Mouse (Mus musculus) stomach, postnatal 0 days (tissue): ENCODE measurements around the gene Olfr164. TPM values are rescaled to one million over a fixed set of nuclear protein-coding genes. Genes with fewer than 3 reads are reported as not detected.
A peak's percentile ranks its signal among the peaks of the same experiment; 100 is the strongest.

Experiments used
- ATAC-seq: fragments of 200-750 bp; cut with Nextera tagmentation; 2 replicates; pipeline ENCODE4 v1.8.0; 2017; ENCODE audit not compliant: low FRiP score, low TSS enrichment
- DNase-seq: peaks from one replicate; pipeline ENCODE4 v3.0.0-alpha.2; 2016; ENCODE audit warnings: low spot score
- H3K27ac ChIP-seq: fragments of 300-500 bp; sonication (generic); replicated peaks from 2 replicates; pipeline ENCODE4 v1.5.1; 2014; ENCODE audit warnings: mild to moderate bottlenecking, control low read depth
- H3K27me3 ChIP-seq: fragments of 300-500 bp; sonication (generic); 2 replicates; pipeline ENCODE4 v1.6.1; 2014; ENCODE audit warnings: low read length; ENCODE audit not compliant: control insufficient read depth, insufficient read depth
- H3K36me3 ChIP-seq: fragments of 300-500 bp; sonication (generic); 2 replicates; pipeline ENCODE4 v1.6.1; 2014; ENCODE audit warnings: low read length, mixed read lengths; ENCODE audit not compliant: control insufficient read depth, insufficient read depth
- H3K4me1 ChIP-seq: fragments of 300-500 bp; sonication (generic); replicated peaks from 2 replicates; pipeline ENCODE4 v1.6.1; 2014; ENCODE audit warnings: antibody characterized with exemption; ENCODE audit not compliant: control insufficient read depth, insufficient read depth
- H3K4me2 ChIP-seq: fragments of 300-500 bp; sonication (generic); replicated peaks from 2 replicates; pipeline ENCODE4 v1.6.1; 2014; ENCODE audit warnings: low read depth, mild to moderate bottlenecking, control low read depth, moderate library complexity
- H3K4me3 ChIP-seq: fragments of 300-500 bp; sonication (generic); 2 replicates; pipeline ENCODE4 v1.5.1; 2014; ENCODE audit warnings: low read depth, low read length, control low read depth
- H3K9ac ChIP-seq: fragments of 300-500 bp; sonication (generic); 2 replicates; pipeline ENCODE4 v1.6.1; 2014; ENCODE audit warnings: mild to moderate bottlenecking, low read length, control low read depth, mixed read lengths
- H3K9me3 ChIP-seq: fragments of 300-500 bp; sonication (generic); 2 replicates; pipeline ENCODE4 v1.6.1; 2016; ENCODE audit warnings: low read length; ENCODE audit not compliant: control insufficient read depth
- CTCF ChIP-seq: IDR thresholded peaks from 2 replicates; pipeline ENCODE4 v1.5.1; 2016; ENCODE audit warnings: antibody characterized with exemption, low read depth, mild to moderate bottlenecking, moderate library complexity
- EP300 ChIP-seq: optimal IDR thresholded peaks from 2 replicates; pipeline ENCODE3; 2016; ENCODE audit warnings: antibody characterized with exemption
- WGBS: fragments of 180-500 bp; shearing (Covaris S2); extraction: QIAGEN DNeasy Blood & Tissue Kit; methylation state at CpG from one replicate; pipeline ENCODE4 v1.1.7; 2014; 5-methylcytosine and 5-hydroxymethylcytosine counted together
- microRNA-seq: library from miRNA; unstranded; fragments of <30 nt; microRNA quantifications from one replicate; pipeline ENCODE4, GENCODE M21; 2016
- polyA plus RNA-seq: library from polyadenylated mRNA; unstranded; fragments of >200 nt; fragmentation: Nextera tagmentation; extraction: Ambion mirVana; gene quantifications from 2 replicates; pipeline ENCODE4 v1.2.1, GENCODE M21; 2015

Olfr164 gene
- polyA plus RNA-seq, 1 experiment from 2014 or later: not detected

- no peak for ATAC-seq
- no peak overlapping the region for H3K4me2 ChIP-seq
Observed at GRCm38 (mm10) chr16:19240792-19241538, 72.9 kb downstream of the Olfr164 start.

DNA sequence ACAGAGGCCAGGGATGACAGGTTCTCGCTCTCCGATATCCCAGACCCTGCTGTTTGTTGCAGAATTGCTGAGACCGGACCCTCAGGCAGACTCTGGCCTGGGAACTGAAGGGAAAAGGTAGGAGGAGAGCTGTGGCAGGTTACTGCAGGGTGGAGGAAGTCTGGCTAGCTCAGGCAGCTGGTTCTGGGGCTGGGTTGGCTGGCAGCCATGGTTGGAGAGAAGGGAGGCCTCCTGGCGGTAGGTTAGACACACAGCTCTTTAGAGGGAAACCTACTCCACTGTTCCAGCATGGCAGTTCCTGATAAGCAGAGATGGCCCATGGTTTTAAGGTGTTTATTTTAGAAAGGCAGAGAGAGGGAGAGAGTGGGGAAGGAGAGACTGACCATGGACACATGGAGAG is 77.1 kb downstream of the Olfr164 start:
- Histone ChIP-seq H3K9me3 (no peaks in the 10 kb centered on the region), H3K4me1 (no peaks in the 10 kb centered on the region), H3K27ac (no peak overlapping the region), H3K27me3 (no peaks in the 10 kb centered on the region), H3K4me3 (no peak overlapping the region), H3K4me2 (no peak overlapping the region), H3K36me3 (no peaks in the 10 kb centered on the region), H3K9ac (no peak overlapping the region)
- TF ChIP-seq EP300 (no peak), CTCF (no peak)
- 80% methylated on average over 4 of the region's 4 CpGs for WGBS
- ATAC-seq (0 out of 2 replicates have a peak, but pooled peaks have one; percentile 10), DNase-seq (no peak)

More at GRCm38 (mm10) chr16:19240792-19241538, 72.9 kb downstream of the Olfr164 start:
- Histone ChIP-seq H3K4me1 (no peaks in the 10 kb centered on the region), H3K9me3 (no peaks in the 10 kb centered on the region), H3K36me3 (no peaks in the 10 kb centered on the region), H3K27ac (no peak overlapping the region), H3K27me3 (no peaks in the 10 kb centered on the region), H3K4me3 (no peak overlapping the region), H3K9ac (no peak overlapping the region)
- no peak for TF ChIP-seq CTCF
- no peak for TF ChIP-seq EP300
- DNase-seq: no peak
- WGBS: 80% methylated on average over 6 of the region's 6 CpGs

Small RNA genes within 50 kb of the gene (microRNA-seq; reads per million reads assigned to microRNA genes)
- gene Gm23612: not detected

Other genes starting within 250 kb of the Olfr164 start
- not detected in 2 replicates for gene Olfr165, start 109.1 kb upstream of the Olfr164 start, polyA plus RNA-seq
- gene Olfr166, start 169.6 kb upstream of the Olfr164 start, polyA plus RNA-seq: not detected in 2 replicates
- not detected in 2 replicates for gene Olfr167, start 208.2 kb upstream of the Olfr164 start, polyA plus RNA-seq
- gene Olfr168, start 221.5 kb upstream of the Olfr164 start, polyA plus RNA-seq: not detected in 2 replicates